Mouse (Mus musculus) gastrocnemius, postnatal 10 days (tissue): Measurements from ENCODE around the gene Zbtb46. TPM values are rescaled to one million over a fixed set of nuclear protein-coding genes. Genes with fewer than 3 reads are reported as not detected.

Experiments
- DNase-seq: peaks from one replicate; pipeline ENCODE4 v3.0.0; 2021; ENCODE audit warnings: mixed read lengths
- total RNA-seq, 2 experiments: library from RNA; stranded (reverse); gene quantifications; 2 replicates each; pipeline ENCODE4 v1.2.3; 2021

Gene Zbtb46
- total RNA-seq, 2 experiments from 2014 or later = 5.8 to 8.4 TPM

GRCm38 (mm10) chr2:181465423-181465822, 6.2 kb upstream of the Zbtb46 start:
- no peak for DNase-seq

- DNase-seq = peak; percentile 26
These were observed 3.9 kb upstream of the Zbtb46 start for GRCm38 (mm10) chr2:181463008-181463738.

- DNase-seq = no peak
These were observed 3.4 kb upstream of the Zbtb46 start for GRCm38 (mm10) chr2:181462604-181463003.

GRCm38 (mm10) chr2:181461536-181462100, 2.4 kb upstream of the Zbtb46 start:
- DNase-seq = no peak

GRCm38 (mm10) chr2:181459673-181460621, 721 bp upstream of the Zbtb46 start:
- DNase-seq = peak; percentile 78

- DNase-seq = peak; percentile 39
These were observed 644 bp downstream of the Zbtb46 start for GRCm38 (mm10) chr2:181458411-181459152.

GRCm38 (mm10) chr2:181457831-181458230, 1.4 kb downstream of the Zbtb46 start:
- no peak for DNase-seq

- DNase-seq = no peak
These were observed 3.3 kb downstream of the Zbtb46 start for GRCm38 (mm10) chr2:181455899-181456298.

- no peak for DNase-seq
These were observed 6.0 kb downstream of the Zbtb46 start for GRCm38 (mm10) chr2:181453274-181453673.

- DNase-seq = no peak
These were observed 7.0 kb downstream of the Zbtb46 start for GRCm38 (mm10) chr2:181452181-181452580.

- no peak for DNase-seq
These were observed 16.2 kb downstream of the Zbtb46 start for GRCm38 (mm10) chr2:181443016-181443415.

- DNase-seq = no peak
These were observed 21.1 kb downstream of the Zbtb46 start for GRCm38 (mm10) chr2:181438176-181438575.

- DNase-seq = no peak
These were observed 23.0 kb downstream of the Zbtb46 start for GRCm38 (mm10) chr2:181436246-181436645.

GRCm38 (mm10) chr2:181423834-181424233, 35.4 kb downstream of the Zbtb46 start:
- DNase-seq = no peak

GRCm38 (mm10) chr2:181420903-181421638, 38.2 kb downstream of the Zbtb46 start:
- DNase-seq = no peak

- DNase-seq = no peak
These were observed 38.8 kb downstream of the Zbtb46 start for GRCm38 (mm10) chr2:181420426-181420825.

- DNase-seq = no peak
These were observed 39.9 kb downstream of the Zbtb46 start for GRCm38 (mm10) chr2:181419359-181419758.

GRCm38 (mm10) chr2:181415945-181416344, 43.3 kb downstream of the Zbtb46 start:
- DNase-seq = peak; percentile 67

- no peak for DNase-seq
These were observed 46.1 kb downstream of the Zbtb46 start for GRCm38 (mm10) chr2:181413141-181413540.

GRCm38 (mm10) chr2:181410760-181411473, 48.3 kb downstream of the Zbtb46 start:
- DNase-seq = peak; percentile 69

GRCm38 (mm10) chr2:181409643-181410042, 49.6 kb downstream of the Zbtb46 start:
- no peak for DNase-seq
